Mouse (Mus musculus) CH12.LX (cell line): ENCODE data around the gene Mvd. TPM values are rescaled to one million over a fixed set of nuclear protein-coding genes. Genes with fewer than 3 reads are reported as not detected.
A peak's percentile ranks its signal among the peaks of the same experiment; 100 is the strongest.

Source experiments
- DNase-seq: peaks from one replicate; pipeline ENCODE4 v3.0.0-alpha.2; 2013; ENCODE audit errors: extremely low read depth
- H3K27ac ChIP-seq: 2 replicates; pipeline ENCODE4 v1.5.1; 2012; ENCODE audit warnings: low read depth, mild to moderate bottlenecking, control low read depth, moderate library complexity; ENCODE audit not compliant: insufficient read depth
- H3K27me3 ChIP-seq: replicated peaks from 2 replicates; pipeline ENCODE3; 2012; ENCODE audit warnings: inconsistent platforms
- H3K36me3 ChIP-seq, 2 experiments: replicated peaks in 1 of 2; 2 replicates each; pipeline versions ENCODE3 to v1.6.1; 2012; ENCODE audit warnings: inconsistent platforms in 1 of 2, low read length in 1 of 2, mild to moderate bottlenecking in 1 of 2, mixed read lengths in 1 of 2, moderate library complexity in 1 of 2; ENCODE audit not compliant: control insufficient read depth in 1 of 2, insufficient read depth in 1 of 2
- H3K4me1 ChIP-seq, 2 experiments: 2 replicates each; pipeline ENCODE4 v1.6.1; 2012; ENCODE audit warnings: inconsistent platforms in 1 of 2, moderate library complexity in 1 of 2; ENCODE audit not compliant: insufficient read depth in 2 of 2, control insufficient read depth in 1 of 2
- H3K4me2 ChIP-seq: 2 replicates; pipeline ENCODE4 v1.6.1; 2012; ENCODE audit warnings: low read depth, mild to moderate bottlenecking, control low read depth; ENCODE audit not compliant: poor library complexity, insufficient read depth, severe bottlenecking
- H3K4me3 ChIP-seq, 3 experiments: fragments of 150-350 bp in 1 of 3; sonication (generic) in 1 of 3; replicated peaks in 1 of 3; 2 replicates each; pipeline versions ENCODE3 to v1.5.1; 2011 to 2012; ENCODE audit warnings: low read depth in 2 of 3, low read length in 2 of 3, mild to moderate bottlenecking in 2 of 3, moderate library complexity in 2 of 3, control low read depth in 1 of 3, improper control_type of control experiment in 1 of 3, inconsistent platforms in 1 of 3, mixed read lengths in 1 of 3; ENCODE audit not compliant: poor library complexity in 1 of 3
- H3K79me2 ChIP-seq: replicated peaks from 2 replicates; pipeline ENCODE4 v1.6.1; 2012; ENCODE audit warnings: mild to moderate bottlenecking, moderate library complexity; ENCODE audit not compliant: control insufficient read depth, poor library complexity, insufficient read depth, severe bottlenecking; ENCODE audit errors: extremely low read depth
- H3K9ac ChIP-seq: 2 replicates; pipeline ENCODE4 v1.6.1; 2012; ENCODE audit warnings: low read depth, mild to moderate bottlenecking, control low read depth, moderate library complexity; ENCODE audit not compliant: insufficient read depth
- H3K9me3 ChIP-seq: replicated peaks from 2 replicates; pipeline ENCODE3; 2012; ENCODE audit warnings: low read length, inconsistent platforms, mixed read lengths
- BHLHE40 ChIP-seq: IDR thresholded peaks from 2 replicates; pipeline ENCODE4 v1.6.1; 2011; ENCODE audit warnings: mild to moderate bottlenecking, low read depth, low read length, improper control_type of control experiment
- CTCF ChIP-seq, 2 experiments: IDR thresholded peaks in 1 of 2; conservative IDR thresholded peaks in 1 of 2; 2 replicates each; pipeline ENCODE4 v1.5.1; 2011 to 2012; ENCODE audit warnings: low read depth in 2 of 2, low read length in 2 of 2, improper control_type of control experiment in 1 of 2, inconsistent platforms in 1 of 2, mild to moderate bottlenecking in 1 of 2, moderate library complexity in 1 of 2
- ELF1 ChIP-seq: IDR thresholded peaks from 2 replicates; pipeline ENCODE4 v1.6.1; 2014; ENCODE audit warnings: low read depth, mild to moderate bottlenecking, inconsistent platforms, low read length, improper control_type of control experiment
- ETS1 ChIP-seq: conservative IDR thresholded peaks from 2 replicates; pipeline ENCODE4 v1.6.1; 2012; ENCODE audit warnings: low read depth, mild to moderate bottlenecking, inconsistent platforms, low read length, improper control_type of control experiment, moderate library complexity
- GABPA ChIP-seq: IDR thresholded peaks from 2 replicates; pipeline ENCODE4 v1.6.1; 2012; ENCODE audit warnings: low read depth, low read length, improper control_type of control experiment, inconsistent platforms; ENCODE audit not compliant: insufficient replicate concordance
- IRF4 ChIP-seq: IDR thresholded peaks from 2 replicates; pipeline ENCODE4 v1.6.1; 2014; ENCODE audit warnings: low read depth, mild to moderate bottlenecking, inconsistent platforms, low read length, improper control_type of control experiment
- JUN ChIP-seq: IDR thresholded peaks from 2 replicates; pipeline ENCODE4 v1.6.1; 2011; ENCODE audit warnings: low read depth, mild to moderate bottlenecking, low read length, improper control_type of control experiment, moderate library complexity; ENCODE audit not compliant: insufficient read depth
- JUND ChIP-seq: conservative IDR thresholded peaks from 2 replicates; pipeline ENCODE4 v1.6.1; 2011; ENCODE audit warnings: low read depth, low read length, improper control_type of control experiment
- KAT2A ChIP-seq: IDR thresholded peaks from 2 replicates; pipeline ENCODE4 v1.6.1; 2012; ENCODE audit warnings: low read length, improper control_type of control experiment, inconsistent platforms; ENCODE audit not compliant: insufficient replicate concordance
- MAFK ChIP-seq: IDR thresholded peaks from 2 replicates; pipeline ENCODE4 v1.6.1; 2011; ENCODE audit warnings: low read length, improper control_type of control experiment; ENCODE audit not compliant: insufficient replicate concordance
- MAX ChIP-seq: IDR thresholded peaks from 2 replicates; pipeline ENCODE4 v1.6.1; 2011; ENCODE audit warnings: low read length, improper control_type of control experiment
- MEF2A ChIP-seq: IDR thresholded peaks from 2 replicates; pipeline ENCODE4 v1.6.1; 2014; ENCODE audit warnings: low read depth, mild to moderate bottlenecking, inconsistent platforms, low read length, improper control_type of control experiment, borderline replicate concordance
- MXI1 ChIP-seq: IDR thresholded peaks from 2 replicates; pipeline ENCODE4 v1.6.1; 2011; ENCODE audit warnings: mild to moderate bottlenecking, low read depth, low read length, improper control_type of control experiment
- NELFE ChIP-seq: IDR thresholded peaks from 2 replicates; pipeline ENCODE4 v1.6.1; 2011; ENCODE audit warnings: low read depth, low read length, improper control_type of control experiment
- NRF1 ChIP-seq: IDR thresholded peaks from 2 replicates; pipeline ENCODE4 v1.6.1; 2014; ENCODE audit warnings: low read depth, mild to moderate bottlenecking, inconsistent platforms, low read length, improper control_type of control experiment, moderate library complexity
- RAD21 ChIP-seq: IDR thresholded peaks from 2 replicates; pipeline ENCODE4 v1.6.1; 2011; ENCODE audit warnings: low read depth, mild to moderate bottlenecking, low read length, improper control_type of control experiment, moderate library complexity
- SIN3A ChIP-seq: IDR thresholded peaks from 2 replicates; pipeline ENCODE4 v1.6.1; 2012; ENCODE audit warnings: low read length, improper control_type of control experiment, inconsistent platforms
- SMC3 ChIP-seq: IDR thresholded peaks from 2 replicates; pipeline ENCODE4 v1.6.1; 2011; ENCODE audit warnings: low read depth, low read length, improper control_type of control experiment
- TBP ChIP-seq: conservative IDR thresholded peaks from 2 replicates; pipeline ENCODE4 v1.6.1; 2011; ENCODE audit warnings: low read depth, low read length, improper control_type of control experiment
- TCF12 ChIP-seq: IDR thresholded peaks from 2 replicates; pipeline ENCODE4 v1.6.1; 2014; ENCODE audit warnings: low read depth, mild to moderate bottlenecking, inconsistent platforms, low read length, improper control_type of control experiment
- UBTF ChIP-seq: IDR thresholded peaks from 2 replicates; pipeline ENCODE4 v1.6.1; 2012; ENCODE audit warnings: low read depth, mild to moderate bottlenecking, inconsistent platforms, low read length, improper control_type of control experiment, moderate library complexity
- USF1 ChIP-seq: IDR thresholded peaks from 2 replicates; pipeline ENCODE4 v1.6.1; 2014; ENCODE audit warnings: low read depth, mild to moderate bottlenecking, inconsistent platforms, low read length, improper control_type of control experiment
- dilution Hi-C: fragments of 300-500 bp; cut with MboI; formaldehyde crosslinking; loops from 2 replicates; pipeline ENCODE4 v1.14.3; 2020; ENCODE audit warnings: low sequenced_read_pairs; ENCODE audit not compliant: extremely low pct_unique_long_range_greater_than_20kb, extremely low pct_ligation_motif_present
- in situ Hi-C: fragments of 300-500 bp; cut with MboI; formaldehyde crosslinking; loops from 3 replicates; pipeline ENCODE4 v1.14.3; 2019; ENCODE audit warnings: low sequenced_read_pairs, low pct_ligation_motif_present, low pct_unique_long_range_greater_than_20kb, mixed read lengths
- polyA plus RNA-seq: library from polyadenylated mRNA; unstranded; fragments of >175 nt; gene quantifications from 2 replicates; pipeline ENCODE4 v1.2.1, GENCODE M21; 2012; ENCODE audit warnings: low read depth; ENCODE audit not compliant: insufficient read length
- total RNA-seq, 2 experiments: library from RNA; depleted of rRNA; stranded (reverse); fragments of 300-350 nt in 1 of 2; fragments of >200 nt in 1 of 2; gene quantifications; 2 replicates each; pipeline ENCODE4 v1.2.3; 2012 to 2014

Gene Mvd
- total and polyA plus RNA-seq, 3 experiments = 47.3 to 80.3 (median 54.0) TPM

DNA sequence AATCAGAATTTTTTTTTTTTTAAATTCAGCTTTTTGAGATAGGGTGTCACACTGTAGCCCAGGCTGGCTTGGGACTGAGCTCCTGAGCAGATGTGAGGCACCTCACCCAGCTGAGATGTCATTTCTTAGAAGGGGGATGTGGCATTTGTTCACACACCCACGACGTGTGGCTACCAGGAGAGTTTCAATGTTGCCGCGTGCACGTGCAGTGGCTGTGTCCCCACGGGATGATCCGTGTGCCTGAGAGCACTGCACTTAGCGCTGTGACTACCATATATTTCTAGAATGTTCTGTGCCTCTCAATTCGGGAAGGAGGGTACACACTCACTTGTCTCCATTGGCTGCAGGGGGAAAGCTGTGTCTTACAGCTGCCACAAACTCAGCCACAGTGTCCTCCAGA, 7.1 kb downstream of the Mvd start:
- H3K27ac ChIP-seq = no peak overlapping the region
- H3K9me3 ChIP-seq = peaks cover 11% of the 10 kb centered on the region
- DNase-seq = no peak
- H3K4me1 ChIP-seq = peaks cover 14 to 54% of the 10 kb centered on the region in 2 experiments
- dilution Hi-C loops (no loop called here), in situ Hi-C loops (loop anchor here (25.0 kb wide), 1 partner anchor 849 kb away; the partner anchor contains the start of genes Fbxo31 and Map1lc3b)
- no peak for TF ChIP-seq MAX
- TF ChIP-seq RAD21 = no peak
- TF ChIP-seq ETS1 = no peak
- no peak for TF ChIP-seq MEF2A
- no peak for TF ChIP-seq NELFE
- TF ChIP-seq BHLHE40 = peak; percentile 45; the same call in 1 of the 2 replicates
- peaks cover 10% of the 10 kb centered on the region for H3K79me2 ChIP-seq
- no peaks in the 10 kb centered on the region for H3K27me3 ChIP-seq
- no peak overlapping the region for H3K4me2 ChIP-seq
- peaks cover 41 to 71% of the 10 kb centered on the region in 2 experiments for H3K36me3 ChIP-seq
- no peak overlapping the region for H3K9ac ChIP-seq
- no peak overlapping the region for H3K4me3 ChIP-seq

DNA sequence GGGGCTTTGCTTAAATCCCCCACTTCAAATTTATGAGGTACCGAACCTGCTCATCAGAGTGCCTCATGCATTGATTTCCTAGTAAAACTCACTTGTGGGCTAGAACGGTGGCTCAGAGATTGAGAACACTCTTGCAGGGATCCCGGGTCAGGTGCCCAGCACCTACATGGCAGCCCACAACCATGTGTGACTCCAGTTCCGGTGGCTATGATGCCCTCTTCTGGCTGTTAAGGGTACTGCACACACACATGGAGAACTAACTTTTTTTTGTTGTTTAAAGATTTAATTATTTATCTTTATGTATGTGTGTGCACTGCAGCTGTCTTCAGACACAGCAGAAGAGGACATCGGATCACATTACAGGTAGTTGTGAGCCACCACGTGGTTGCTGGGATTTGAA, 7.8 kb downstream of the Mvd start:
- H3K27me3 ChIP-seq = no peaks in the 10 kb centered on the region
- TF ChIP-seq CTCF (conservative IDR thresholded peaks at IDR 0.05 in 1 of 2, IDR thresholded peaks at IDR 0.05 in 1 of 2; ENCODE audit: low read depth in 2 of 2, low read length in 2 of 2) = peak; percentile 24 to 39; a peak in 3 of 4 replicates
- no peak for TF ChIP-seq JUN
- in situ Hi-C loops (loop anchor here (25.0 kb wide), 1 partner anchor 848 kb away; the partner anchor contains the start of genes Fbxo31 and Map1lc3b), dilution Hi-C loops (no loop called here)
- H3K36me3 ChIP-seq = peaks cover 41 to 72% of the 10 kb centered on the region in 2 experiments
- H3K79me2 ChIP-seq = peaks cover 18% of the 10 kb centered on the region
- no peak overlapping the region for H3K4me2 ChIP-seq
- H3K9me3 ChIP-seq = peaks cover 11% of the 10 kb centered on the region
- H3K27ac ChIP-seq = no peak overlapping the region
- H3K4me1 ChIP-seq = peaks cover 19 to 54% of the 10 kb centered on the region in 2 experiments
- H3K9ac ChIP-seq = no peak overlapping the region
- H3K4me3 ChIP-seq = no peak overlapping the region
- no peak for DNase-seq

DNA sequence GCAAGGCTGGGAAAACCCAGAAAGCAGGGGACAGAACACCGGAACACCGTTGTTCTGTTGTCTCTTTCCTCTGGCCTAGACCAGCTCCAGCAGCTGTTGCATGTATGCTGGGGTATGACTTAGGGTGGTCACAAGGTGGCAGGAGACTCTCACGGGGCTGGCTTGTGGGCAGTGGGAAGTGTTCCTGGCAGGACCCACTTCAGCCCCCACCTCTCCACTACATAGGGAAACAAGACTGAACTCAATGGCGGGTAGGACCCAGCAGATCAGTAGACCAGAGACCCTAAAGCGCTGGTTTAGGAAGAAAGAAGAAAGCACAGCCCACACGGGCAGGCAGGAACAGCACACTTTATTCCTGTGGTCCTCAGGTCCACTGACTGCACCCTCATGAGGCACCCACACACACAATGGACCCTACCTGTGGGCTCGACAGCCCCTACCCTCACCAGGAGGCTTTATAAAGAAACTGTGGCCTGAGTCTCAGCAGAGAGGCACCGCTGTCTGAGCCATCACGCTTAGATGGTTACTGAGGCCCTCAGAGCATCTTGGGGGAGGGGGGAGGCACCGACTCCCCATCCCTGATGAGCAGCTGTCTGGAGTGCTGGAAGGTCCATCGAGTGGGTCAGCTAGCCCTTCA, 9.8 kb downstream of the Mvd start:
- dilution Hi-C loops = no loop called here
- peaks cover 7% of the 10 kb centered on the region for H3K9me3 ChIP-seq
- H3K9ac ChIP-seq = peak overlapping the region; percentile 76
- no peak for DNase-seq
- no peaks in the 10 kb centered on the region for H3K27me3 ChIP-seq
- H3K79me2 ChIP-seq = peaks cover 32% of the 10 kb centered on the region
- peaks cover 30 to 63% of the 10 kb centered on the region in 2 experiments for H3K36me3 ChIP-seq
- in situ Hi-C loops = loop anchor here (25.0 kb wide), 1 partner anchor 846 kb away; the partner anchor contains the start of genes Fbxo31 and Map1lc3b
- peak overlapping the region; percentile 32 to 85 (median 83) for H3K4me3 ChIP-seq
- peak overlapping the region; percentile 59 for H3K4me2 ChIP-seq
- H3K4me1 ChIP-seq = peaks cover 24 to 52% of the 10 kb centered on the region in 2 experiments
- H3K27ac ChIP-seq = peak overlapping the region; percentile 98
- peak; percentile 5; the same call in 1 of the 2 replicates for TF ChIP-seq MAFK
- no peak for TF ChIP-seq USF1
- TF ChIP-seq SIN3A = peak; percentile 91
- TF ChIP-seq KAT2A = no peak
- no peak; the same call in 1 of the 2 replicates for TF ChIP-seq MXI1
- no peak for TF ChIP-seq UBTF
- peak; percentile 77 for TF ChIP-seq IRF4
- no peak for TF ChIP-seq BHLHE40
- no peak; the same call in 1 of the 2 replicates for TF ChIP-seq TBP
- TF ChIP-seq CTCF (conservative IDR thresholded peaks at IDR 0.05 in 1 of 2, IDR thresholded peaks at IDR 0.05 in 1 of 2; ENCODE audit: low read depth in 2 of 2, low read length in 2 of 2) = peak in 1 of 2 experiments; percentile 82; a peak in 3 of 4 replicates
- no peak for TF ChIP-seq GABPA
- TF ChIP-seq TCF12 = no peak
- no peak; the same call in 1 of the 2 replicates for TF ChIP-seq NELFE
- TF ChIP-seq MAX = no peak; the same call in 1 of the 2 replicates
- peak; percentile 44; the same call in 1 of the 2 replicates for TF ChIP-seq NRF1
- peak; percentile 67 for TF ChIP-seq SMC3
- TF ChIP-seq ELF1 = peak; percentile 85
- TF ChIP-seq JUND = no peak; the same call in 1 of the 2 replicates
